Mouse (Mus musculus) activated CD4-positive, CD25-positive, alpha-beta regulatory T cell, adult 9 weeks (primary cell): Measurements from ENCODE around the gene Olfr784. TPM values are rescaled to one million over a fixed set of nuclear protein-coding genes. Genes with fewer than 3 reads are reported as not detected.

Source experiments
- polyA plus RNA-seq: library from polyadenylated mRNA; unstranded; fragments of 100-300 nt; shearing (Covaris generic); gene quantifications from one replicate; pipeline ENCODE4 v1.2.1, GENCODE M21; 2017

The Olfr784 gene
- not detected for polyA plus RNA-seq

DNA sequence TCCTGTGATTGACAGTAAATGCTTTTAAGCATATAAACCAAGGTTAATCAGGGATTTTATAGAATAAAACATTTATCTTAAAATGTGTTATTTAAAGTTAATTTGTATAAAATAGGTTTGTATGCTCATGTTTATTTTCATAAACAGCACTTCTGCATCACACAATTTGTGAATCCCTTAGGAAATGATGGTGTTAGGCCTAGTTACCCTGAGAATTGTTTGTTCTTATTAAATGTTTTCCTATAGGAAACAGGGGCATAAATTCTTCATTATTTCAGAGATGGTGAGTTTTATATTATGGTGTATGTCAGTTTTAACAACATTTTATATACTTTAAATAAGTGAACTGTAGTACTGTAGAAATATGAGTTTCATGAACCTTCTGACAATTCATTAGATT is at the start of gene Olfr784:
Gene Olfr784 (plus strand): TSS at position 301 of the 400 bp plus-strand sequence.

DNA sequence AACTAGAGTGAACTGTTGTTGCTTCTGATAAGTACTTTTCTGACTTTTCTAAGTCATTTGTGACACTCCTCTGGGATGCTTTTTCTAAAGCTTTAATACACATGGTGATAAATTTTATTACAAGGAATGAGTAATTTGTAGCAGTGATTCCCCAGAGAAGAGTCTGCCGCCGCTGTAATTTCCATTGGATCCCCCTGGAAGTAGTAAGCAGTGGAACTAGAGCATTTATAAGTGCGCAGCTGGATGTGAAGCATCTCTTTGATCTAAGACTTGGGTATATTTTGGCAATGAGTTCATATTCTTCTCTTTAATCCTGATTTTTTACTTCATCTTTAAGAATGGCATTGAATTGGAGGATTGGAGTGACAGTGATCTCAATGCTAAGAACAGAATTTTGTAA is 35.3 kb upstream of the Olfr784 start, which contains the start of gene Olfr782:
Gene Olfr782 (plus strand): TSS at position 301 of the 400 bp plus-strand sequence.

GRCm38 (mm10) chr10:129405126-129405525 is 21.2 kb downstream of the Olfr784 start, which contains the start of gene Olfr785:
TSS of gene Olfr785 (plus strand) at chr10:129405426.

DNA sequence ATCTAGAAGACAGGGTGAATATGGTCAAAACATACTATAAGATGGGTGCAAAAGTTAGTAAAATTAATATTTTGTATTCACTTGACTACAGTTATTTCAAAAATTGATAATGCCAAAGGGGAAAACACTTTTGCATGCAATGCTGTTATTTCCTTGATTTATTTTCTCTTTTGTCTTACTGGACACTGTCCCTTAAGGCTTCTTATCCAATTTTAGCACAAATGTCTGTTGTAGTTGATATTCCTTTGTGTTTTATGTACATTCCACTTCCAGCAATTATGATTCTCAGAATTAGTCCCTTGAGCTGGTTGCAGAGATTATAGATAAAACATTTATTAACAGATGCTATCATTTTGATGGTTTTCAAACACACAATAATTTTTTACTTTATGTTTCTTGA is 43.1 kb downstream of the Olfr784 start, which contains the start of gene Olfr786:
Gene Olfr786 (plus strand): TSS at position 301 of the 400 bp plus-strand sequence.

Other genes starting within 250 kb of the Olfr784 start
- gene Olfr770, start 245.1 kb upstream of the Olfr784 start, polyA plus RNA-seq = not detected
- gene Olfr771, start 219.3 kb upstream of the Olfr784 start, polyA plus RNA-seq = not detected
- gene Olfr772, start 206.2 kb upstream of the Olfr784 start, polyA plus RNA-seq = not detected
- gene Olfr773, start 196.7 kb upstream of the Olfr784 start, polyA plus RNA-seq = not detected
- gene Olfr774, start 147.9 kb upstream of the Olfr784 start, polyA plus RNA-seq = not detected
- gene Olfr775, start 135.7 kb upstream of the Olfr784 start, polyA plus RNA-seq = not detected
- gene Olfr776, start 125.0 kb upstream of the Olfr784 start, polyA plus RNA-seq = not detected
- not detected for gene Olfr777, start 112.6 kb upstream of the Olfr784 start, polyA plus RNA-seq
- not detected for gene Olfr780, start 66.0 kb upstream of the Olfr784 start, polyA plus RNA-seq
- gene Olfr781, start 55.2 kb upstream of the Olfr784 start, polyA plus RNA-seq = not detected
- gene Olfr782, start 35.2 kb upstream of the Olfr784 start, polyA plus RNA-seq = not detected
- not detected for gene Olfr785, start 21.3 kb downstream of the Olfr784 start, polyA plus RNA-seq
- not detected for gene Olfr786, start 43.2 kb downstream of the Olfr784 start, polyA plus RNA-seq
- 0.05 TPM for gene Olfr787, start 77.8 kb downstream of the Olfr784 start, polyA plus RNA-seq
- not detected for gene Olfr788, start 86.9 kb downstream of the Olfr784 start, polyA plus RNA-seq
- gene Olfr789, start 100.7 kb downstream of the Olfr784 start, polyA plus RNA-seq = not detected
- not detected for gene Olfr790, start 114.4 kb downstream of the Olfr784 start, polyA plus RNA-seq
- gene Olfr791, start 137.7 kb downstream of the Olfr784 start, polyA plus RNA-seq = not detected
- not detected for gene Olfr792, start 155.1 kb downstream of the Olfr784 start, polyA plus RNA-seq
- gene Olfr794, start 183.6 kb downstream of the Olfr784 start, polyA plus RNA-seq = not detected
- not detected for gene Olfr796, start 228.5 kb downstream of the Olfr784 start, polyA plus RNA-seq
- not detected for gene Olfr798, start 243.9 kb downstream of the Olfr784 start, polyA plus RNA-seq